Mouse (Mus musculus): ENCODE measurements around the gene Zglp1. TPM values are rescaled to one million over a fixed set of nuclear protein-coding genes. Genes with fewer than 3 reads are reported as not detected.

Gene Zglp1
- polyA plus RNA-seq, 1 experiment from 2014 or later: not detected

- Histone ChIP-seq H3K9ac (ENCODE audit: low read depth, low read length) (peak overlapping the region; percentile 33), H3K36me3 (ENCODE audit: control insufficient read depth, insufficient read depth) (no peaks in the 10 kb centered on the region), H3K27ac (ENCODE audit: low read length) (peak overlapping the region; percentile 17; the same call in 1 of the 2 replicates), H3K9me3 (replicated peaks; ENCODE audit: control insufficient read depth, low read length) (no peaks in the 10 kb centered on the region), H3K4me3 (ENCODE audit: low read depth, low read length) (peak overlapping the region; percentile 58), H3K27me3 (ENCODE audit: control insufficient read depth, insufficient read depth, low read depth, low read length) (peaks cover 41% of the 10 kb centered on the region), H3K4me2 (ENCODE audit: low read depth, low read length) (peak overlapping the region; percentile 67), H3K4me1 (ENCODE audit: control insufficient read depth, low read depth, low read length) (peaks cover 30% of the 10 kb centered on the region)
- WGBS (ENCODE audit: insufficient replicate concordance): 2% methylated on average over 29 of the region's 29 CpGs
- peak; percentile 25; the same call in 1 of the 2 replicates for ATAC-seq (ENCODE audit: low read depth)
Observed at GRCm38 (mm10) chr9:21014691-21015570, 52.0 kb downstream of the Zglp1 start.

MicroRNAs within 50 kb of the gene (microRNA counts, 519-probe panel; counts per million panel counts)
- microRNA mmu-miR-1900: 2,861 counts per million, percentile 78 among the panel's probes with 10 or more counts

Small RNA genes lying within 50 kb of the gene (microRNA-seq; reads per million reads assigned to microRNA genes)
- gene Mir1900: not detected
- not detected for gene Mir7082

Other genes starting within 250 kb of the Zglp1 start
- not detected in 2 replicates for gene Rdh8, start 248.6 kb downstream of the Zglp1 start, polyA plus RNA-seq (2015; fragmentation: Nextera tagmentation; extraction: Ambion mirVana)
- 4.4 and 6.7 TPM in 2 replicates for gene A230050P20Rik, start 198.5 kb downstream of the Zglp1 start, polyA plus RNA-seq (2015; fragmentation: Nextera tagmentation; extraction: Ambion mirVana)
- gene Angptl6, start 187.4 kb downstream of the Zglp1 start, polyA plus RNA-seq (2015; fragmentation: Nextera tagmentation; extraction: Ambion mirVana): 8.8 and 10.0 TPM in 2 replicates
- gene Ppan, start 178.9 kb downstream of the Zglp1 start, polyA plus RNA-seq (2015; fragmentation: Nextera tagmentation; extraction: Ambion mirVana): 42.9 and 46.2 TPM in 2 replicates
- 149 and 161 TPM in 2 replicates for gene Eif3g, start 168.5 kb downstream of the Zglp1 start, polyA plus RNA-seq (2015; fragmentation: Nextera tagmentation; extraction: Ambion mirVana)
- gene Dnmt1, start 107.2 kb downstream of the Zglp1 start, polyA plus RNA-seq (2015; fragmentation: Nextera tagmentation; extraction: Ambion mirVana): 53.4 and 55.7 TPM in 2 replicates
- 3.1 and 3.5 TPM in 2 replicates for gene S1pr2, start 90.3 kb downstream of the Zglp1 start, polyA plus RNA-seq (2015; fragmentation: Nextera tagmentation; extraction: Ambion mirVana)
- gene Mrpl4, start 64.4 kb downstream of the Zglp1 start, polyA plus RNA-seq (2015; fragmentation: Nextera tagmentation; extraction: Ambion mirVana): 58.0 and 59.8 TPM in 2 replicates
- gene Icam1, start 51.1 kb downstream of the Zglp1 start, polyA plus RNA-seq (2015; fragmentation: Nextera tagmentation; extraction: Ambion mirVana): 10.6 and 11.9 TPM in 2 replicates
- gene Icam4, start 37.7 kb downstream of the Zglp1 start, polyA plus RNA-seq (2015; fragmentation: Nextera tagmentation; extraction: Ambion mirVana): 172 and 184 TPM in 2 replicates
- 0.26 and 0.30 TPM in 2 replicates for gene Icam5, start 35.0 kb downstream of the Zglp1 start, polyA plus RNA-seq (2015; fragmentation: Nextera tagmentation; extraction: Ambion mirVana)
- 0.18 and 0.20 TPM in 2 replicates for gene Gm49373, start 6.0 kb upstream of the Zglp1 start, polyA plus RNA-seq (2015; fragmentation: Nextera tagmentation; extraction: Ambion mirVana)
- 26.5 and 26.6 TPM in 2 replicates for gene Fdx1l, start 6.5 kb upstream of the Zglp1 start, polyA plus RNA-seq (2015; fragmentation: Nextera tagmentation; extraction: Ambion mirVana)
- gene Gm38431, start 24.9 kb upstream of the Zglp1 start, polyA plus RNA-seq (2015; fragmentation: Nextera tagmentation; extraction: Ambion mirVana): 0.85 and 1.6 TPM in 2 replicates
- gene Raver1, start 24.9 kb upstream of the Zglp1 start, polyA plus RNA-seq (2015; fragmentation: Nextera tagmentation; extraction: Ambion mirVana): 17.6 and 19.8 TPM in 2 replicates
- 8.0 and 8.9 TPM in 2 replicates for gene Tyk2, start 64.2 kb upstream of the Zglp1 start, polyA plus RNA-seq (2015; fragmentation: Nextera tagmentation; extraction: Ambion mirVana)
- 104 and 106 TPM in 2 replicates for gene Cdc37, start 82.9 kb upstream of the Zglp1 start, polyA plus RNA-seq (2015; fragmentation: Nextera tagmentation; extraction: Ambion mirVana)
- 1.6 and 1.9 TPM in 2 replicates for gene Pde4a, start 98.6 kb upstream of the Zglp1 start, polyA plus RNA-seq (2015; fragmentation: Nextera tagmentation; extraction: Ambion mirVana)
- 26.2 and 27.7 TPM in 2 replicates for gene Keap1, start 172.3 kb upstream of the Zglp1 start, polyA plus RNA-seq (2015; fragmentation: Nextera tagmentation; extraction: Ambion mirVana)
- gene S1pr5, start 181.3 kb upstream of the Zglp1 start, polyA plus RNA-seq (2015; fragmentation: Nextera tagmentation; extraction: Ambion mirVana): 0.13 and 0.14 TPM in 2 replicates
- 90.4 and 95.3 TPM in 2 replicates for gene Atg4d, start 198.2 kb upstream of the Zglp1 start, polyA plus RNA-seq (2015; fragmentation: Nextera tagmentation; extraction: Ambion mirVana)
- 5.5 and 8.1 TPM in 2 replicates for gene Kri1, start 220.9 kb upstream of the Zglp1 start, polyA plus RNA-seq (2015; fragmentation: Nextera tagmentation; extraction: Ambion mirVana)
- 120 and 128 TPM in 2 replicates for gene Cdkn2d, start 224.3 kb upstream of the Zglp1 start, polyA plus RNA-seq (2015; fragmentation: Nextera tagmentation; extraction: Ambion mirVana)
- gene Ap1m2, start 245.2 kb upstream of the Zglp1 start, polyA plus RNA-seq (2015; fragmentation: Nextera tagmentation; extraction: Ambion mirVana): 0.08 and 1.1 TPM in 2 replicates